Mouse (Mus musculus) bone marrow, adult 2 months (tissue): Measurements from ENCODE around the gene Heca.

ENCODE experiments used
- CTCF ChIP-seq: fragments of 200-500 bp; IDR thresholded peaks from 2 replicates; pipeline ENCODE4 v1.5.1; 2011; ENCODE audit warnings: low read length, control low read depth; ENCODE audit not compliant: control insufficient read depth, insufficient read depth
- POLR2A ChIP-seq: fragments of 200-500 bp; IDR thresholded peaks from 2 replicates; pipeline ENCODE4 v1.6.1; 2011; ENCODE audit warnings: low read depth, mild to moderate bottlenecking, control low read depth, low read length, borderline replicate concordance; ENCODE audit not compliant: control insufficient read depth

DNA sequence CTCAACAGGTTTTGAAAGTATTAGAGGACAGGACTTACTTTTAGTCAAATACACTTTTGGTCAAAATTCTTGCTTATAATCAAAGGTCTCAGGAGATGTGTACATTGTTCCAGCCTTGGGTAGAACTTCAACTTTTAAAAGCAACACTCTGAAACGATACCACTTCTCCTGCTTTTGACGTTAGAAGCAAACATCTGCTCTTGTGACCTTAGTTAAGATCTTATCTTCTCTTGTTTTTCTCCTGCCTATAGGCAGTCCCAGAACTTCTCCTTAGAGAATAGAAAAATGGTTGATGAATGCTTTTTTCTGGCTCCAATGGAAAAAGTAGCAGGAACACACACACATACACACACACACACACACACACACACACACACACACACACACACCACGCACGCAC, 18.2 kb upstream of the Heca start:
- no peak for TF ChIP-seq CTCF
- TF ChIP-seq POLR2A = no peak
